Mouse (Mus musculus): Measurements from ENCODE around the gene Ly6g6e.
A peak's percentile ranks its signal among the peaks of the same experiment; 100 is the strongest.

DNA sequence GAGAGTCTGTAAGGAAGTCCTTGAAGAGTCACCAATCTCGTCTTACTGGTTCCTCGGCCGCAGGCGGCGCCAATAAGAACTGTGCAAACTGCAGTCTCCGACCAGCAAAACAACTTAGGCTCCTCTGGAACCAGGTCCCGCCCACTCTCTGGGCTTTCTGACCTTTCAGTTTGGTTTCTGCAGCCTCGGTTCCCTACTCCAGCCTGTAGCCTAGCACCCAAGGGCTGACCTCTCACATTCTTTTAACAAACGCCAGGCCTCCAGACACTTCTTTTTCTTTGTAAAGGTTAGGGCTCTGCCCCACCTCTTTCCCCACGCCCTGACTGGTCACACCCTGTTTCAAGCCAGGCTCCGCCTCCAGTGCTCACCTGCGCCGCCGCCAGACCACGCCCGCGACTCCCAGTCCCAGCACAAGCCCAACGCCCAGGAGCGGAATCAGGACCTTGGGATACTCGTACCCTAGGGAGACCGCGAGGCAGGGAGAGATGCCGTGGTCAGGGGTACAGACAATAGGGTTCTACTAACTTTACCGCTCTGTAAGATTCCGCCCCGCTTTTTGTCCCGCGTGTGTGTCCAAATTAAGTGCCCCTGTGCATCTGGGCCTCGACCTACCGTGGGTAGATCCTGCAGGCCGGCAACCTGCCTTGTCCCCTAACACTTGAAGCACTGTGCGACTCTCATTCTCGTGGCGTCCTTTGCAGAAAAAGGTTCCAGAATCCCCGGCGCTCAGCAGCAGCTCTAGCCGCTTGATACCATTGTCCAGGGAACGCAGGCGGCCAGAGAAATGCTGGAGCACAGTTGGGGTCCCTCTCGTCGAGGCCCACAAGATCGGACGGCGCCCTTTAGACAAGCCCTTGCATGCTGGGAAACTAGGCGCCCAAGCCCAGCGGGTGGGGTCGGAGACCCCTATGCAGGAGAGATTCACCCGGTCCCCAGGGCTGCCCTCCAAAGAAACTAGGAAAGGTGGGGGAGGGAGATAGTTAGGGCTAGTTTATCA, 11.5 kb upstream of the Ly6g6e start, which contains the start of gene Ly6g6c:
- TF ChIP-seq POLR2A (IDR thresholded peaks at IDR 0.05; ENCODE audit: borderline replicate concordance, insufficient read depth, low read length) (peak; percentile 38; the same call in 1 of the 2 replicates), CTCF (IDR thresholded peaks at IDR 0.05; ENCODE audit: borderline replicate concordance, insufficient read depth, low read depth, low read length) (no peak)

Data from cerebellum, adult 2 months (tissue).